Mouse (Mus musculus) kidney, adult 2 months (tissue): Measurements from ENCODE around the gene Cxcl2.

Experiments used
- CTCF ChIP-seq: fragments of 200-500 bp; conservative IDR thresholded peaks from 2 replicates; pipeline ENCODE4 v1.5.1; 2011; ENCODE audit warnings: low read depth, mild to moderate bottlenecking, control low read depth, low read length, moderate library complexity, mixed read lengths; ENCODE audit not compliant: insufficient read depth, insufficient read length
- POLR2A ChIP-seq: fragments of 200-500 bp; IDR thresholded peaks from one replicate; pipeline ENCODE4 v1.6.1; 2011; ENCODE audit warnings: low read depth, low read length, control low read depth

- TF ChIP-seq CTCF, result no peak
- TF ChIP-seq POLR2A, result no peak
These were observed 21.5 kb upstream of the Cxcl2 start for GRCm38 (mm10) chr5:90882146-90882545.
